Mouse (Mus musculus): ENCODE results near the gene Rbm45.

- TF ChIP-seq MYOG (IDR thresholded peaks at IDR 0.05; ENCODE audit: control insufficient read depth, extremely low read depth, insufficient read length) (no peak), CTCF (IDR thresholded peaks at IDR 0.05; ENCODE audit: control insufficient read depth, insufficient read depth, insufficient read length) (no peak), USF1 (IDR thresholded peaks at IDR 0.05; ENCODE audit: low read depth) (no peak)
Measured at GRCm38 (mm10) chr2:76421411-76421924, 51.7 kb downstream of the Rbm45 start.
